Mouse (Mus musculus): Measurements from ENCODE around the gene Yy1.

GRCm38 (mm10) chr12:108785161-108785560, 7.6 kb upstream of the Yy1 start:
- TF ChIP-seq POLR2A (IDR thresholded peaks at IDR 0.05; ENCODE audit: insufficient read depth, low read depth, low read length) (no peak), CTCF (IDR thresholded peaks at IDR 0.05; ENCODE audit: insufficient read depth, low read depth, low read length) (no peak)

Data from olfactory bulb, adult 2 months (tissue).